Mouse (Mus musculus): ENCODE data around the gene Adh4.
"Not testable (repeated sequence)": the region's sequence is repeated elsewhere in the genome, so short reads cannot be mapped to it uniquely, and the experiment has no call there.

Adh4 gene

DNA sequence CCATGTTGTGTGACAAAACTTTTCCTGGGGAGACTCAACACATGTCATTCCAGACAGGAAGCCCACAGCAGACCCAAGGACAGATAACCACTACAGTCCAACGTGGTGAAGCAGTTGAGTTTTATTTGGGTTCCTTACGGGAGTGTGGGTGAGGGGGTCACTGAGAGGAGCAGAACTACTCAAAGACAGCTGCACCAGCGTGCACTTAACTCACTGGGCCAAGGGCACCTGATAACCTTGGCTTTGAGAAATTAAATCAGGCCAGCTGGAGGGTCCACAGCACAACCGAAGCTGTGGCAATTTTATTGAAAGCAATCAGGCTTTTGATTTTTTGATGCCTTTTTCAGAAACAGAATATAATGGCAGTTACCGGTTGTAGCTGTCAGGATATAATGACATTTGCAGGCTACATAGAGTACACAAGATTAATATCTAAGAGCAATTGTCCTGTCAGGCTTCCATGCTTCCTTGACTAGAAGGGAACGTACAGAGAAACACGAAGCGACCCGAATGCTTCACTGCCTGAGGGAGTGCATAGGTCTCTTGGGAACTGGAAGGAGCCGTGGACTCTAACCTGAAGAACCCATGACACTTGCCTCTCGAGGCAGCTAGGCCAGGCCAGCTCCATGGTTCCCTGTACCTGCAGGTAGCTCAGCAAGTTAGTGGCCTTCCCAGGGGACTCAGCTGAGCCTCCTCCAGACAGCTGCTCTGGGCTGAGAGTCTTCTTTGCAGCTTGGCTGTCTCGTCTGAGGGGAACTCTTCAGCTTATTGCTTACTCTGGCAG lies 33.0 kb downstream of the Adh4 start:
- no peak for DNase-seq

DNA sequence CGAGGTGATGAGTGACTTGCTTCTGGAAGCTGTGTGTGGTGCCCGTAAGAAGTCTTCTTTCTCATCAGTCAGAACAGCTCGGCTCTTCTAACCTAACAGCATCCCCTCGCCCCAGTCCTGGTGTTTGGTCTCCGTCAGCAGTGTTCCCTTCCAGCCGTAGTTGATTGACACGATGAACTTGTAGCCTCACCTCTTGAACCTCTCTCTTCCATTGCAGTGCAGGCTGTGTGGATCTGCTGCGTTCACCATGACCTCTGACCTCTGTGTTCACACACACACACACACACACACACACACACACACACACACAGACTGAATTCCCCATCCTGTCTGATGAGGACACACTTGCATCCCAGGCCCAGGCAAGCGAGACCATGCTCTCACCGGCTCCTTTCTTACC lies 36.9 kb downstream of the Adh4 start:
- no peak for DNase-seq

DNA sequence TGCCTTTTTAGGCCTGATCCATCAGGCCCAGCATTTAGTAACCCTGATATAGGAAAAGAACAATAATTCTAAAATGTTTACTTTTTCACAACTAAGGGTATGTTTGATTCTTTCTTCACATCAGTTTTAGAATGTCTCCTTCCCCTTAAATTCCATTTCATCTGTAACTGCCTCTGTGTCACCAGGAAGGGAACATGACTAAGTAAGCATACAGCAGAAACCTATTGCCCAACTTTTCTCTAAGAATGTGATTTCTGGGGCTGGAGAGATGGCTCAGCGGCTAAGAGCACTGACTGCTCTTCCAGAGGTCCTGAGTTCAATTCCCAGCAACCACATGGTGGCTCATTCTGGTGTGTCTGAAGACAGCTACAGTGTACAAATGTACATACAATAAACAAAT lies 39.0 kb downstream of the Adh4 start:
- DNase-seq: no peak

DNA sequence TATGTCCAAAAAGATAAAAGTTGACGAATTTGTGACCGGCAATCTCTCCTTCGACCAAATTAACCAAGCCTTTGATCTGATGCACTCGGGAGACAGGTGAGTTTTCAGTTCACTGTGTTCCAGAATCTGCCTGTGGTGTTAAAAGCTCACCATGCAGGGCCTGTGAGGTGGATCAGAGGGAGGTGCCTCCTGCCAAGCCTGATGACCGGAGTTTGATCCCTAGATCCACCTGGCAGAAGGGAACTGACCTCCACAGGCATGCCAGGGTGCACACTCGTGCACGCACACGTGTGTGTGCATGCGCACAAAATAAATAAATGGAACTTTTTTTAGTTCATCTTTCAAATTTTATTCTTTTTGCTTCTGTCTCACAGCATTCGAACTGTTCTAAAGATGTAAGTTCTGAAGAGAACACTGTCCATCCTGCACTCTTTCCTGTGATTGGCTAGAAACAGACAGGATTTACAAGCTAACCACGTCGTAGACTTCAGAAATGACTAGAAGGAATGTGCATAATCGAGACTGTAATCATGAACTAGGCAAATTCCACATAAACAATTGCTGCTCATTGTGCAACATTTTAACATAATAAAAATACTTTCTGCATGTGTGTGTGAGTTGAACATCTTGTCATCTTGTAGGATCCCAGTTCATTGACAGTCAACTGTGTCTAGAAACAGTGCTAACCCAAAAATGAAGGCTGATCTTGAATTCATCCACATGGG lies 39.6 kb downstream of the Adh4 start:
- no peak for DNase-seq

DNA sequence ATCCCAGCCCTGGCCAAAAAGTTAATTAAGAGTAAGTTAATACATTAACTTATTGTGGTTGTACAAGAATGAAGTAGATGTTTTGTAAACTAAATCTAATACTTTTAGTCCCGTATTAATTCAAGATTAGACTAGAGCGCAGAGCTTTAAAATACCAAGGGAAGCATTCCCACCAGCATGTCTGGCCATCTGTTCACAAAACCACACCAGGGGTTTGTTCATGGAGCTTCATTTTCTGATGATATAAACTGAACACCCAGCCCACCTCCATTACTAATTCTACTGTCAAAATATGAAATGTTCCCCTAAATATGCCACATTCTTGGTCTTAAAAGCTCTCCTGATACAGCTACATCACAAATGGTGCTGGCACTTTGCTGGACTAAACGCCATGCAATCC lies 43.2 kb downstream of the Adh4 start:
- DNase-seq: no peak

DNA sequence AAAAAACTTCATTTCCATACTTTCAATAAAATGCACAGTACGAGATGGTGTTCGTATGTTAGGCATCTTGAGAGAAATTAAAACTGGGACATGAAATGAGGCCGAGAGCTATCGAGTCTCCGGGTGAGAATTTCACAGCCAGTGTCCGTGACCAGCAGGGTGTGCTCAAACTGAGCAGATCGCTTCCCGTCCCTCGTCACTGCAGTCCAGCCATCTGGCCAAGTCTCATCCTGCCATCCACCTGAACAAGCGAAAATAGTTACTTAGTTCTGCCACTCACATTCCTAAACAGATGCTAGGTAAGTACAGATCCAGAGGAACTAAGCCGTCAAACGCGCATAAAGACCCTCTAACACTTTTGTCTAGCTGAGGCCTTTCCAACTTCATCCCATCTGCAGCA lies 45.0 kb downstream of the Adh4 start:
- DNase-seq: peak; percentile 20

DNA sequence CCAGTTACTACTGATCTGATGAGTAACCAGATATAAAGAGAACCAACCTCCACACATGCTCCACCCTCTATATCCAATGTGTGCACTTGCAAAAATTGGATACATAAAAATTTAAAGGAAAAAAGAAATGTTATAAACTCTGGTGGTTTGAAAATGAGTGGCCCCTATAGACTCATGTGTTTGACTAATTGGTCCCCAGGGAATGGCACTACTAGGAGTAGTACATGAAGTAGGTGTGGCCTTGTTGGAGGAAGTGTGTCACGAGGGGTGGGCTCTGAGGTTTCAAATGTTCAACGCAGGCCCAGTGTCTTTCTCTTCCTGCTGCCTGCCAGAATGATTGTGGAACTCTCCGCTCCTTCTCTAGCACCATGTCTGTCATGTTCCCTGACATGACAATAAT lies 46.6 kb downstream of the Adh4 start:
- no peak for DNase-seq

DNA sequence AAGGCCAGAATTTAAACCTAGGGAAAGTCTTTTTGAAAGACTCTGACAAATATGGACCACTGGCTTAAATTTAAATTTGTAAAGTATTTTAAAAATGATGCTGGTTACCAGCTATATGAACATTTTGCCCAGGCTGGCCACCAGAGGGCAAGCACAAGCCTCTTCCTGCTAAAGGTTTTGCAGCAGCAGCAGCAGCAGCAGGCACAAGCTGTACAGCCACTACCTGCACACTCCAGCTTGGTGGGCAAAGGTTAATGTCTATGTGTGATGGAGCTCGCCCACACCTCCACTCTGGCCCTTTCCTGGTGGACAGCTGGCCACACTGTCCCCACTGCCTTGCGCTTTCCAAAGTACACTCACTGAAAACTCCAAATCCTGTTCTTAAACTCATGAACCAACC lies 47.9 kb downstream of the Adh4 start:
- peak; percentile 38 for DNase-seq

DNA sequence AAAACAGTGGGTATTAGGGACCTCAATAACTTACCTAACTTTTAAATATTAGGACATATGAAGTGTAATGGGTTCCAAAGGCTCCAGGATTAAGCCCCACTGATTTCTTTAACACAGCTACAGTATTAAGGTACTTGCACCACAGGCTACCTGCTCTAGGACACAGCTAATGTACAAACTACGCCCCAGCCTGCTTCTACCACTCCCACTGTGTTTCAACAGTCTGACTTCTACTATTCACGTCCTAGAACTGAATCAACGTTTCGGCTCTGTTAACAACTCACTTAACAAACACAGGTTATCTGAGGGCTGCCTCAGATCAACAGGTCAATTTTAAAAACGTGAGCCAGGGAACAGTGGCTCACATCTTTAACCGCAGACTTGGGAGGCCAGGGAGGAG lies 48.5 kb downstream of the Adh4 start:
- no peak for DNase-seq

DNA sequence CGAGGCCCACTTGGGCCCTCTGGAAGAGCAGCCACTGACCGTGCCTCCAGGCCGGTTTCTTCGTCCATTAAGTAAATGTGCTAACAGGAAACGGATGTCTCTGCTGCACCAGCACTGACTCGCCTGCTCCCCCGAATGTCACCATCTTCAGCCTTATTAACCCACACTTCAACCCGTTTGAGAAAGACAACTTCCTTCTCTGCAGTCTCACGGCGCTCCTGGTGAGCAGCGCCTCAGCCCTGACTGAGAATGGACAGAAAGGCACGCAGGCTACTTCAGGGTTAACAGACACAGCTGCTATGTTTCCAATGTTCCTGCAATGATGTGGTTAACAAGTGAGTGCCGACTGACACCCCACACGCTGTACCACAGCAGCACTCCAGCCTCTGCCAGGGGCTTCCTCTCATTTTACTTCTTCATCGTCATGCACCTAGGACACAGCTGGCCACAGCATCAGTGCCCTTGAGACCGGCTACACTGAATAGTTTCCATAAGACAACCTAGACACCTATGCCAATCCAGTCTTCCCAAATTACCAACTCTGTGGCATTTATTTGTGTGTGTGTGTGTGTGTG lies 49.4 kb downstream of the Adh4 start:
- DNase-seq: no peak

DNA sequence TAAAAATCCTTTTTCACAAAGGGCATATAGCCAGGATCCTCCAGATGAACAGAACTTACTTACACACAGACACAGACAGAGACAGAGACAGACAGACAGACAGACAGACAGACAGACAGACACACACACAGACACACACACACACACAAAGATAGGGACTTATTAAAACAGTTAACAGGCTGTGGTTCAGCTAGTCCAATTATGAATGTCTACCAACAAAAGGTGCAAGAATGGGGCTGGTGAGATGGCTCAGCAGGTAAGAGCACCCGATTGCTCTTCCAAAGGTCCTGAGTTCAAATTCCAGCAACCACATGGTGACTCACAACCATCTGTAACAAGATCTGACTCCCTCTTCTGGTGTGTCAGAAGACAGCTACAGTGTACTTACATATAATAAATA lies 51.4 kb downstream of the Adh4 start:
- DNase-seq: not testable (repeated sequence)

DNA sequence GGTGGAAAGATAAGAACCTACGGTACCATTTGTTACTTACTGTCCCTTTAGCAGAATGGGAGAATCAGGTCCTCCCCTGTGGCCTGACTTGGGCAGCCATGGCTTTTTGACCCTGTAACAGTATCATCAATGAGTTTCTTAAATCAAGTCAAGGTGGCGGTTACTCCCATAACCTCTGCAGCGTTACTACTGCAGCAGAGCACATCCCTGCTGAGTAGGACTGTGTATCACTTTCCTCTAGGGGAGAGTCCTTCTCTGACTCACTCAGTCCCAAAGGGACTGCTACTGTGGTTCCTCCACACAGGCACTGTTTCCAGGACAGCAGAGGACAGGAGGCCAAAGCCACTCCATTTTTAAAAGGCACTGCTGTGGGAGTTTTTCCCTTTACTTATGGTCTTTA lies 55.8 kb downstream of the Adh4 start:
- DNase-seq: no peak

DNA sequence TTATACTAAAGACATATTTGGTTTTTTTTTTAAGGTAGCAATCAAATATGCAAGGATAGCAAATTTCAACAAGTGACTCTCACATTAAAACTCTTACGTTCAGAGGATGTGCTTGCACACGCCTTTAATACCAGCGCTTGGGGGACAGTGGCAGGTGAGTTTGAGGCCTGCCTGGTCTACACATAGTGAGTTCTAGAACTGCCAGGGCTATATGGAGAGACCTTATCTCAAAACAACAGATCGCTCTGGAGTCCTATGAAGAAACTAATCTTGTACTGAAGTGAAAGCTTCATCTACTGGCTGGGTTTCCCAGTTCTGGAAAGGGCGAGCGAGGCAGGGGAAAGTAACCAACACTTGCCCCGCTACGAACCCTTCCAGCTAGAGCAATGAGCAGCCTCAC lies 64.2 kb downstream of the Adh4 start:
- DNase-seq: no peak

Measured in right cerebral cortex, postnatal 4 days (tissue).